In the genomic region with DNA sequence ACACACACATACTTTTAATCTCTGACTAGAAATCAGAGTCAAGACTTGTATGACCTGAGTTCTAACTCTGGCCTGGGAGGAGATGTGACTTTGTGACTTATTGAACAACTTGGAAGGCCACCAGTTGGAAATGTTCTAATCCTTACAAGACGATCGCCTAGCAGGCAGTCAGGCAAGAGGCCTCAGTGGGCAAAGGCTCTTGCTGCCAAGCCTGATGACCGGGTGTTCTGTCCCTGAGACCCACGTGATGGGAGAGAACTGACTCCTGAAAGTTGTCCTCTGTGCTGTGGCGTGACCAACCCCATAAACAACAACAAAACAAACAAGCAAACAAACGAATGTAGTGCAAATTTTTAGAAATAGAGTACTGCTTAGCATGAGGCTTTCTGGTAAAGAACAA, we compare ENCODE assay signal across 25 mouse cellular contexts. TPM values are rescaled to one million over a fixed set of nuclear protein-coding genes. Genes with fewer than 3 reads are reported as not detected.
DNase-seq lines count a peak whose midpoint lies in the region; ATAC-seq and TF ChIP-seq lines count a peak whose summit lies in the region.
"Had no signal": no experiment of that assay in that cellular context is flagged by ENCODE, and none has a peak within 500 bp of the region (broad histone marks: within the 10 kb centered on the region; RNA-seq: fewer than 3 reads in every experiment).

No protein-coding gene starts in this region.

- intact Hi-C loops in heart, adult 2 months (cut with DNase I) = no loop called here

- H3K4me1 ChIP-seq in forebrain, embryonic 12.5 days = peaks cover 98% of the 10 kb centered on the region
- H3K4me1 ChIP-seq in forebrain, postnatal 0 days (ENCODE audit: insufficient read depth) = peaks cover 5% of the 10 kb centered on the region; the same call in 1 of the 2 replicates
- H3K4me1 ChIP-seq in midbrain, embryonic 10.5 days = peaks cover 100% of the 10 kb centered on the region
- H3K4me1 ChIP-seq in midbrain, embryonic 14.5 days (ENCODE audit: control insufficient read depth, insufficient read depth, low read length) = peaks cover 79% of the 10 kb centered on the region
- H3K4me1 ChIP-seq in brown adipose tissue, adult 24 weeks (ENCODE audit: control insufficient read depth, insufficient read depth, insufficient read length, low read length) = peaks cover 32% of the 10 kb centered on the region
- H3K4me1 ChIP-seq in heart, adult 2 months (ENCODE audit: control insufficient read depth, insufficient read depth, low read length) = peaks cover 6% of the 10 kb centered on the region

- no peak overlapping the region for H3K9ac ChIP-seq in forebrain, embryonic 12.5 days
- no peak overlapping the region for H3K9ac ChIP-seq in forebrain, postnatal 0 days
- H3K9ac ChIP-seq in midbrain, embryonic 14.5 days (replicated peaks; ENCODE audit: low read length) = no peak overlapping the region
- H3K9ac ChIP-seq in heart, adult 2 months (ENCODE audit: low read depth, low read length) = no peak overlapping the region
- H3K9ac ChIP-seq: limb, embryonic 12.5 days; liver, postnatal 0 days; stomach, embryonic 15.5 days had no signal

- no peak overlapping the region for H3K4me3 ChIP-seq in forebrain, embryonic 12.5 days (replicated peaks)
- H3K4me3 ChIP-seq in forebrain, postnatal 0 days (ENCODE audit: low read depth, low read length) = no peak overlapping the region
- no peak overlapping the region for H3K4me3 ChIP-seq in midbrain, embryonic 10.5 days
- no peak overlapping the region for H3K4me3 ChIP-seq in midbrain, embryonic 14.5 days (replicated peaks; ENCODE audit: low read depth, low read length)
- H3K4me3 ChIP-seq in brown adipose tissue, adult 24 weeks (ENCODE audit: insufficient read depth, low read depth, low read length) = no peak overlapping the region
- H3K4me3 ChIP-seq in heart, adult 2 months = no peak overlapping the region
- H3K4me3 ChIP-seq: limb, embryonic 12.5 days; stomach, embryonic 15.5 days had no signal

- H3K27me3 ChIP-seq in forebrain, embryonic 12.5 days = no peaks in the 10 kb centered on the region
- no peaks in the 10 kb centered on the region for H3K27me3 ChIP-seq in forebrain, postnatal 0 days (ENCODE audit: insufficient read depth, low read length)
- H3K27me3 ChIP-seq in midbrain, embryonic 10.5 days (ENCODE audit: low read depth, poor library complexity, severe bottlenecking) = no peaks in the 10 kb centered on the region
- H3K27me3 ChIP-seq in midbrain, embryonic 14.5 days (ENCODE audit: control insufficient read depth, insufficient read depth, low read length) = no peaks in the 10 kb centered on the region
- no peaks in the 10 kb centered on the region for H3K27me3 ChIP-seq in heart, adult 2 months (ENCODE audit: control insufficient read depth, insufficient read depth, low read length)
- H3K27me3 ChIP-seq: limb, embryonic 12.5 days; stomach, embryonic 15.5 days had no signal

- DNase-seq in forebrain, postnatal 0 days = no peak
- DNase-seq in kidney, adult 11 months = peak; percentile 45
- no peak for DNase-seq in kidney, postnatal 10 days
- no peak for DNase-seq in midbrain, embryonic 10.5 days (ENCODE audit: low spot score)
- DNase-seq in midbrain, embryonic 14.5 days = no peak
- no peak for DNase-seq in heart, adult 2 months
- DNase-seq: cerebellum, adult 11-12 months; cerebellum, postnatal 10 days; gastrocnemius, postnatal 25 days; heart, adult 18-20 months; heart, postnatal 36 days; liver, postnatal 0 days; thymus, adult 2 months; thymus, postnatal 4 days had no signal

- TF ChIP-seq POLR2A in heart, adult 2 months (IDR thresholded peaks at IDR 0.05; ENCODE audit: insufficient read depth, low read depth, low read length) = no peak

- no peak for ATAC-seq in forebrain, embryonic 12.5 days (ENCODE audit: low FRiP score)
- no peak for ATAC-seq in forebrain, postnatal 0 days
- no peak for ATAC-seq in midbrain, embryonic 14.5 days (ENCODE audit: low FRiP score, low TSS enrichment)
- ATAC-seq: CD4-positive, CD25-positive, alpha-beta regulatory T cell, adult 4 months; forebrain, embryonic 16.5 days; inflammation-experienced regulatory T-cells, adult 6 months; liver, postnatal 0 days; lung, postnatal 0 days had no signal

- H3K79me2 ChIP-seq in heart, adult 2 months (replicated peaks; ENCODE audit: control insufficient read depth, insufficient read depth, low read length) = no peaks in the 10 kb centered on the region

- peak overlapping the region; percentile 92; the same call in 1 of the 2 replicates for H3K27ac ChIP-seq in forebrain, embryonic 12.5 days
- H3K27ac ChIP-seq in forebrain, postnatal 0 days (ENCODE audit: low read depth, low read length) = no peak overlapping the region
- H3K27ac ChIP-seq in midbrain, embryonic 10.5 days (replicated peaks) = peak overlapping the region; percentile 91
- H3K27ac ChIP-seq in midbrain, embryonic 14.5 days (replicated peaks; ENCODE audit: low read depth, low read length) = no peak overlapping the region
- H3K27ac ChIP-seq in brown adipose tissue, adult 24 weeks (replicated peaks; ENCODE audit: low read depth, low read length) = peak overlapping the region; percentile 58
- H3K27ac ChIP-seq in heart, adult 2 months = no peak overlapping the region
- H3K27ac ChIP-seq: kidney, postnatal 0 days; limb, embryonic 12.5 days; macrophage had no signal

- 94% methylated on average over 6 of the region's 6 CpGs for WGBS in forebrain, embryonic 12.5 days
- WGBS in forebrain, postnatal 0 days = 74% methylated on average over 6 of the region's 6 CpGs
- WGBS in midbrain, embryonic 10.5 days = 85% methylated on average over 6 of the region's 6 CpGs
- 78% methylated on average over 6 of the region's 6 CpGs for WGBS in midbrain, embryonic 14.5 days
- 74% methylated on average over 6 of the region's 6 CpGs for WGBS in heart, adult 2 months

- no peaks in the 10 kb centered on the region for H3K9me3 ChIP-seq in forebrain, embryonic 12.5 days
- no peaks in the 10 kb centered on the region for H3K9me3 ChIP-seq in forebrain, postnatal 0 days (ENCODE audit: low read length)
- no peaks in the 10 kb centered on the region for H3K9me3 ChIP-seq in midbrain, embryonic 10.5 days (replicated peaks)
- H3K9me3 ChIP-seq in midbrain, embryonic 14.5 days (ENCODE audit: control insufficient read depth, low read length) = no peaks in the 10 kb centered on the region
- H3K9me3 ChIP-seq: limb, embryonic 12.5 days; stomach, embryonic 15.5 days had no signal

- no peaks in the 10 kb centered on the region for H3K36me3 ChIP-seq in forebrain, embryonic 12.5 days (replicated peaks)
- no peaks in the 10 kb centered on the region for H3K36me3 ChIP-seq in forebrain, postnatal 0 days (ENCODE audit: insufficient read depth)
- peaks cover 6% of the 10 kb centered on the region for H3K36me3 ChIP-seq in midbrain, embryonic 10.5 days
- H3K36me3 ChIP-seq in midbrain, embryonic 14.5 days (ENCODE audit: control insufficient read depth, insufficient read depth, low read length) = no peaks in the 10 kb centered on the region
- H3K36me3 ChIP-seq in heart, adult 2 months (ENCODE audit: control insufficient read depth, insufficient read depth, low read length) = no peaks in the 10 kb centered on the region
- H3K36me3 ChIP-seq: limb, embryonic 12.5 days; stomach, embryonic 15.5 days had no signal

- TF ChIP-seq CTCF in forebrain, postnatal 0 days (IDR thresholded peaks at IDR 0.05; ENCODE audit: low read depth) = no peak
- no peak for TF ChIP-seq CTCF in heart, adult 2 months (IDR thresholded peaks at IDR 0.05)

- H3K4me2 ChIP-seq in forebrain, embryonic 12.5 days = no peak overlapping the region
- no peak overlapping the region for H3K4me2 ChIP-seq in forebrain, postnatal 0 days (ENCODE audit: low read depth)
- H3K4me2 ChIP-seq in midbrain, embryonic 14.5 days (ENCODE audit: low read length) = no peak overlapping the region
- H3K4me2 ChIP-seq: limb, embryonic 12.5 days; liver, embryonic 11.5 days; stomach, embryonic 15.5 days had no signal

- TF ChIP-seq EP300 in heart, adult 2 months (IDR thresholded peaks at IDR 0.05; ENCODE audit: insufficient read depth, low read depth, low read length) = no peak

RNA-seq across cellular contexts. Expression of a gene that starts 52.8 kb away (rescaled TPM):
- polyA plus RNA-seq in forebrain, embryonic 12.5 days (2016; fragmentation: Nextera tagmentation; extraction: Ambion mirVana) = 31.2 and 32.5 TPM in 2 replicates
- total RNA-seq in forebrain, postnatal 0 days (2014; rRNA removed) = 14.8 and 23.1 TPM in 2 replicates
- 14.4 and 18.1 TPM in 2 replicates for polyA plus RNA-seq in forebrain, postnatal 0 days (2015; fragmentation: Nextera tagmentation; extraction: Ambion mirVana)
- 45.0 and 48.4 TPM in 2 replicates for polyA plus RNA-seq in midbrain, embryonic 10.5 days (2016; fragmentation: Nextera tagmentation; extraction: Ambion mirVana)
- 21.2 and 27.8 TPM in 2 replicates for polyA plus RNA-seq in midbrain, embryonic 14.5 days (2014; fragmentation: Nextera tagmentation; extraction: Ambion mirVana)
- polyA plus RNA-seq in brown adipose tissue, adult 24 weeks (2012; ENCODE audit: insufficient read depth, insufficient read length, missing spikeins) = 136 and 163 TPM in 2 replicates
- total RNA-seq in heart, adult 2 months (2021) = 10 to 100 TPM in 1 of 2 experiments, 1 to 10 TPM in 1; 9.4 to 16.0 TPM
- polyA plus RNA-seq in heart, adult 2 months (2012; rRNA removed) = 21.3 and 23.8 TPM in 2 replicates
- polyA plus RNA-seq: inflammation-experienced regulatory T-cells, adult 6 months had no signal

Comparison
In these comparisons a context has a peak if more than half of its experiments do, and no peak if none do; other contexts are left out.
1. H3K27ac ChIP-seq: peak in forebrain, embryonic 12.5 days (single experiment), midbrain, embryonic 10.5 days (single experiment) and brown adipose tissue, adult 24 weeks (single experiment); none in forebrain, postnatal 0 days (single experiment), midbrain, embryonic 14.5 days (single experiment) and heart, adult 2 months (single experiment).